Mouse (Mus musculus): ENCODE measurements at regions not wholly inside any gene's neighbourhood (a gene's known extent, or its start where the extent isn't known, plus 50 kb on each side); places are given as distances from the start of the nearest gene placed in this dataset.

- TF ChIP-seq CTCF (IDR thresholded peaks at IDR 0.05; ENCODE audit: low read depth) (no peak), EP300 (optimal IDR thresholded peaks at IDR 0.05) (no peak)
Observed at GRCm38 (mm10) chr13:45213116-45213834, 134.8 kb downstream of the Gm9817 start.

Data from stomach, postnatal 0 days (tissue).